Mouse (Mus musculus) B cell, adult 2 months (primary cell): ENCODE results near the gene Satb2.
A peak's percentile ranks its signal among the peaks of the same experiment; 100 is the strongest.

Source experiments
- DNase-seq, 2 experiments: peaks; one replicate each; pipeline ENCODE4 v3.0.0; 2022

The Satb2 gene

GRCm38 (mm10) chr1:56920472-56920871 is 58.0 kb downstream of the Satb2 start:
- DNase-seq, result no peak

GRCm38 (mm10) chr1:56914279-56914678 is 64.2 kb downstream of the Satb2 start:
- no peak for DNase-seq

- DNase-seq, result no peak
Measured at GRCm38 (mm10) chr1:56900706-56901287, 77.7 kb downstream of the Satb2 start.

- no peak for DNase-seq
Measured at GRCm38 (mm10) chr1:56900187-56900586, 78.3 kb downstream of the Satb2 start.

GRCm38 (mm10) chr1:56898606-56899396 is 79.6 kb downstream of the Satb2 start:
- DNase-seq, result no peak

GRCm38 (mm10) chr1:56897492-56898180 is 80.8 kb downstream of the Satb2 start:
- DNase-seq, result no peak

GRCm38 (mm10) chr1:56896670-56897069 is 81.8 kb downstream of the Satb2 start:
- no peak for DNase-seq

GRCm38 (mm10) chr1:56892766-56893165 is 85.7 kb downstream of the Satb2 start:
- no peak for DNase-seq

- no peak for DNase-seq
Measured at GRCm38 (mm10) chr1:56888939-56889338, 89.5 kb downstream of the Satb2 start.

- DNase-seq, result no peak
Measured at GRCm38 (mm10) chr1:56887524-56887923, 90.9 kb downstream of the Satb2 start.

GRCm38 (mm10) chr1:56871485-56871884 is 107.0 kb downstream of the Satb2 start:
- no peak for DNase-seq

GRCm38 (mm10) chr1:56865246-56865645 is 113.2 kb downstream of the Satb2 start:
- no peak for DNase-seq

GRCm38 (mm10) chr1:56862799-56863198 is 115.7 kb downstream of the Satb2 start:
- DNase-seq, result no peak

GRCm38 (mm10) chr1:56857202-56857601 is 121.2 kb downstream of the Satb2 start:
- no peak for DNase-seq

GRCm38 (mm10) chr1:56850446-56850845 is 128.0 kb downstream of the Satb2 start:
- DNase-seq, result no peak

- no peak for DNase-seq
Measured at GRCm38 (mm10) chr1:56846358-56846757, 132.1 kb downstream of the Satb2 start.

GRCm38 (mm10) chr1:56845523-56846118 is 132.8 kb downstream of the Satb2 start:
- DNase-seq, result no peak

- DNase-seq, result no peak
Measured at GRCm38 (mm10) chr1:56844551-56845330, 133.7 kb downstream of the Satb2 start.

- DNase-seq, result peak in 1 of 2 experiments; percentile 5
Measured at GRCm38 (mm10) chr1:56838901-56839300, 139.5 kb downstream of the Satb2 start.

GRCm38 (mm10) chr1:56833984-56834900 is 144.2 kb downstream of the Satb2 start:
- no peak for DNase-seq

GRCm38 (mm10) chr1:56833307-56833706 is 145.1 kb downstream of the Satb2 start:
- peak; percentile 40 to 42 for DNase-seq

- DNase-seq, result peak; percentile 30 to 31
Measured at GRCm38 (mm10) chr1:56832738-56833137, 145.7 kb downstream of the Satb2 start.
